Mouse (Mus musculus) E14TG2a.4 (cell line): ENCODE data around the gene Cdc37.

Experiments used
- H3K27me3 ChIP-seq: 2 replicates; pipeline ENCODE4 v1.6.1; 2014; ENCODE audit warnings: low read length, control low read depth; ENCODE audit not compliant: insufficient read depth
- H3K36me3 ChIP-seq: 2 replicates; pipeline ENCODE4 v1.6.1; 2014; ENCODE audit warnings: low read length, control low read depth; ENCODE audit not compliant: insufficient read depth
- H3K4me1 ChIP-seq: replicated peaks from 2 replicates; pipeline ENCODE4 v1.6.1; 2014; ENCODE audit warnings: low read depth, low read length, control low read depth
- H3K4me3 ChIP-seq: replicated peaks from 2 replicates; pipeline ENCODE4 v1.5.1; 2014; ENCODE audit warnings: mild to moderate bottlenecking, low read length
- H3K9me3 ChIP-seq: 2 replicates; pipeline ENCODE4 v1.6.1; 2014; ENCODE audit warnings: low read length, control low read depth
- CTCF ChIP-seq: conservative IDR thresholded peaks from 2 replicates; pipeline ENCODE4 v1.5.1; 2014; ENCODE audit warnings: low read length
- NANOG ChIP-seq: IDR thresholded peaks from 2 replicates; pipeline ENCODE4 v1.6.1; 2014; ENCODE audit warnings: borderline replicate concordance, low read length, mixed read lengths
- POU5F1 ChIP-seq: IDR thresholded peaks from 2 replicates; pipeline ENCODE4 v1.6.1; 2014; ENCODE audit warnings: low read length, borderline replicate concordance

Gene Cdc37

GRCm38 (mm10) chr9:21172364-21172763 lies 22.6 kb upstream of the Cdc37 start:
- no peaks in the 10 kb centered on the region for H3K9me3 ChIP-seq
- no peaks in the 10 kb centered on the region for H3K36me3 ChIP-seq
- H3K4me3 ChIP-seq: no peak overlapping the region
- H3K27me3 ChIP-seq: peaks cover 8% of the 10 kb centered on the region
- H3K4me1 ChIP-seq: peaks cover 14% of the 10 kb centered on the region
- TF ChIP-seq CTCF: no peak
- TF ChIP-seq NANOG: no peak
- TF ChIP-seq POU5F1: no peak

- no peak overlapping the region for H3K4me3 ChIP-seq
- H3K9me3 ChIP-seq: no peaks in the 10 kb centered on the region
- H3K4me1 ChIP-seq: peaks cover 32% of the 10 kb centered on the region
- H3K36me3 ChIP-seq: no peaks in the 10 kb centered on the region
- H3K27me3 ChIP-seq: peaks cover 39% of the 10 kb centered on the region
- TF ChIP-seq CTCF (no peak), POU5F1 (no peak), NANOG (no peak)
Measured at GRCm38 (mm10) chr9:21169157-21169556, 19.4 kb upstream of the Cdc37 start.

GRCm38 (mm10) chr9:21168161-21169123 lies 18.7 kb upstream of the Cdc37 start:
- Histone ChIP-seq H3K27me3 (peaks cover 46% of the 10 kb centered on the region), H3K36me3 (no peaks in the 10 kb centered on the region), H3K9me3 (no peaks in the 10 kb centered on the region), H3K4me3 (peak overlapping the region; percentile 41), H3K4me1 (peaks cover 39% of the 10 kb centered on the region)
- TF ChIP-seq CTCF: peak; percentile 82
- no peak for TF ChIP-seq NANOG

GRCm38 (mm10) chr9:21167140-21168097 lies 17.6 kb upstream of the Cdc37 start:
- Histone ChIP-seq H3K9me3 (no peaks in the 10 kb centered on the region), H3K4me1 (peaks cover 39% of the 10 kb centered on the region), H3K4me3 (no peak overlapping the region; the same call in 1 of the 2 replicates), H3K27me3 (peaks cover 53% of the 10 kb centered on the region), H3K36me3 (no peaks in the 10 kb centered on the region)
- TF ChIP-seq NANOG: no peak
- TF ChIP-seq POU5F1: no peak
- TF ChIP-seq CTCF: no peak

GRCm38 (mm10) chr9:21166516-21166915 lies 16.7 kb upstream of the Cdc37 start:
- H3K4me1 ChIP-seq: peaks cover 44% of the 10 kb centered on the region
- H3K9me3 ChIP-seq: no peaks in the 10 kb centered on the region
- H3K36me3 ChIP-seq: no peaks in the 10 kb centered on the region
- TF ChIP-seq NANOG (no peak), POU5F1 (no peak), CTCF (no peak; the same call in 1 of the 2 replicates)
- peak overlapping the region; percentile 92 for H3K4me3 ChIP-seq
- H3K27me3 ChIP-seq: peaks cover 56% of the 10 kb centered on the region

- H3K27me3 ChIP-seq: peaks cover 56% of the 10 kb centered on the region
- H3K4me3 ChIP-seq: peak overlapping the region; percentile 92
- no peaks in the 10 kb centered on the region for H3K36me3 ChIP-seq
- no peaks in the 10 kb centered on the region for H3K9me3 ChIP-seq
- TF ChIP-seq POU5F1: no peak
- TF ChIP-seq NANOG: no peak
- no peak for TF ChIP-seq CTCF
- peaks cover 45% of the 10 kb centered on the region for H3K4me1 ChIP-seq
Measured at GRCm38 (mm10) chr9:21165952-21166451, 16.2 kb upstream of the Cdc37 start.

GRCm38 (mm10) chr9:21165041-21165951 lies 15.5 kb upstream of the Cdc37 start, which contains the start of gene Pde4a:
Gene Pde4a, plus strand, starts transcription at chr9:21165714.
- no peaks in the 10 kb centered on the region for H3K36me3 ChIP-seq
- H3K27me3 ChIP-seq: peaks cover 56% of the 10 kb centered on the region
- peaks cover 52% of the 10 kb centered on the region for H3K4me1 ChIP-seq
- peak within 1 kb of the TSS; percentile 92 for H3K4me3 ChIP-seq
- H3K9me3 ChIP-seq: no peaks in the 10 kb centered on the region
- TF ChIP-seq CTCF (no peak), POU5F1 (no peak), NANOG (no peak)
